16 mouse cellular contexts compared by ENCODE assay signal in the genomic region with DNA sequence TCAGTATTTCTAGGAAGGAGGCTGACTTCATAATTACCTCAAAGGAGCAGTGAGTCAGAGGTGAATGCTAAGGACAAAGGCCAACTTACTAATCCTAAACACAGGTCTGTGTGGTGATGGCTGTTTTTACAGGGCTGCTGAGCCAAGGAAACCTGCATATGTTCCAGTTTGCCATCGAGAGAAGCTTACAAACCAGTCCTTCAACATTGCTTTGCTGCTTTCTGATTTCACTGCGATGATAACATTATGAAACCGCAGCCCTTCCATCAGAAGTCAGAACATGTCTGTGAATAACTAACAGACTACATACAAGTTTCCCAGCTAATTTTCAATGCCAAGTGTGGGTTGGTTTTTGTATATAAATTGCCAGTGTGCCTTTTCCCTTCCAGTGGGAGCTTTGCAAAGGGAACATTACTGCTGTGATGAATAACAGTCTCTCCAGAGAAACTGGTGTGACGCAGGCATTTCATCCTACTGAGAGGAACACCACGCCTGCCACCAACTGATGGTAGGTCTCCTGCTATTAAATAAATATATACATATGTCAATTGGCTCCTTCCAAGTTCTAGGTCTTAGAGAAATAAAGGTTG.
DNase-seq lines count a peak whose midpoint lies in the region; ATAC-seq lines count a peak whose summit lies in the region.
"Had no signal": no experiment of that assay in that cellular context is flagged by ENCODE, and none has a peak within 500 bp of the region (broad histone marks: within the 10 kb centered on the region; RNA-seq: fewer than 3 reads in every experiment).

No protein-coding gene starts in this region.

- no peak overlapping the region; the same call in 1 of the 2 replicates for H3K27ac ChIP-seq in embryonic facial prominence, embryonic 14.5 days (replicated peaks; ENCODE audit: low read depth, low read length)
- H3K27ac ChIP-seq in embryonic facial prominence, embryonic 10.5 days (replicated peaks), result no peak overlapping the region
- H3K27ac ChIP-seq: hindbrain, embryonic 12.5 days had no signal

- H3K9me3 ChIP-seq in embryonic facial prominence, embryonic 14.5 days (ENCODE audit: control insufficient read depth, low read length), result no peaks in the 10 kb centered on the region
- H3K9me3 ChIP-seq in embryonic facial prominence, embryonic 10.5 days, result no peaks in the 10 kb centered on the region
- H3K9me3 ChIP-seq: G1E; heart, embryonic 12.5 days; hindbrain, embryonic 12.5 days had no signal

- no peak overlapping the region for H3K4me3 ChIP-seq in embryonic facial prominence, embryonic 14.5 days (ENCODE audit: low read depth, low read length)
- H3K4me3 ChIP-seq in embryonic facial prominence, embryonic 10.5 days, result no peak overlapping the region
- H3K4me3 ChIP-seq: heart, embryonic 12.5 days; hindbrain, embryonic 12.5 days; megakaryocyte, embryonic 14.5 days had no signal

- ATAC-seq in embryonic facial prominence, embryonic 14.5 days (ENCODE audit: low read depth), result no peak
- ATAC-seq in inflammation-experienced regulatory T-cells, adult 6 months, result no peak

- H3K4me1 ChIP-seq in embryonic facial prominence, embryonic 14.5 days (ENCODE audit: control insufficient read depth, insufficient read depth, low read length), result peaks cover 34% of the 10 kb centered on the region
- H3K4me1 ChIP-seq in embryonic facial prominence, embryonic 10.5 days, result peaks cover 44% of the 10 kb centered on the region
- H3K4me1 ChIP-seq: megakaryocyte, embryonic 14.5 days had no signal

- no peak overlapping the region for H3K4me2 ChIP-seq in embryonic facial prominence, embryonic 14.5 days (ENCODE audit: low read depth, low read length)
- H3K4me2 ChIP-seq: heart, embryonic 12.5 days; hindbrain, embryonic 12.5 days; lung, embryonic 14.5 days had no signal

- 61% methylated on average over 5 of the region's 5 CpGs for WGBS in embryonic facial prominence, embryonic 14.5 days
- 78% methylated on average over 5 of the region's 5 CpGs for WGBS in embryonic facial prominence, embryonic 10.5 days

- H3K9ac ChIP-seq in embryonic facial prominence, embryonic 14.5 days (ENCODE audit: low read depth, low read length), result no peak overlapping the region
- H3K9ac ChIP-seq: heart, embryonic 12.5 days; hindbrain, embryonic 12.5 days; lung, embryonic 14.5 days had no signal

- peak; percentile 61 for DNase-seq in embryonic facial prominence, embryonic 14.5 days (ENCODE audit: low spot score)
- no peak for DNase-seq in embryonic facial prominence, embryonic 10.5 days (ENCODE audit: low spot score)
- DNase-seq in kidney, postnatal 14 days, result peak; percentile 20
- DNase-seq in kidney, adult 8-10 months, result no peak
- DNase-seq in urinary bladder, postnatal 14 days (ENCODE audit: low spot score), result peak; percentile 48
- no peak for DNase-seq in urinary bladder, postnatal 10 days (ENCODE audit: low spot score)
- no peak for DNase-seq in heart, postnatal 4 days
- DNase-seq: cerebellum, adult 2 months; kidney, postnatal 10 days; liver; lung, embryonic 14.5 days had no signal

- no peaks in the 10 kb centered on the region for H3K27me3 ChIP-seq in embryonic facial prominence, embryonic 14.5 days (replicated peaks; ENCODE audit: control insufficient read depth, insufficient read depth, low read length)
- no peaks in the 10 kb centered on the region for H3K27me3 ChIP-seq in embryonic facial prominence, embryonic 10.5 days (replicated peaks; ENCODE audit: low read depth, poor library complexity, severe bottlenecking)
- H3K27me3 ChIP-seq: heart, embryonic 12.5 days; hindbrain, embryonic 12.5 days; megakaryocyte, embryonic 14.5 days had no signal

- H3K36me3 ChIP-seq in embryonic facial prominence, embryonic 14.5 days (ENCODE audit: control insufficient read depth, insufficient read depth, low read length), result no peaks in the 10 kb centered on the region
- H3K36me3 ChIP-seq in embryonic facial prominence, embryonic 10.5 days (replicated peaks), result no peaks in the 10 kb centered on the region
- H3K36me3 ChIP-seq: G1E; heart, embryonic 12.5 days; hindbrain, embryonic 12.5 days had no signal

Comparison
In these comparisons a context has a peak if more than half of its experiments do, and no peak if none do; other contexts are left out.
1. DNase-seq: peak in embryonic facial prominence, embryonic 14.5 days (single experiment), kidney, postnatal 14 days (single experiment) and urinary bladder, postnatal 14 days (single experiment); none in embryonic facial prominence, embryonic 10.5 days (single experiment), kidney, adult 8-10 months (0 of 2), urinary bladder, postnatal 10 days (single experiment) and heart, postnatal 4 days (single experiment).